Mouse (Mus musculus): Measurements from ENCODE around the gene Gpr179.

DNA sequence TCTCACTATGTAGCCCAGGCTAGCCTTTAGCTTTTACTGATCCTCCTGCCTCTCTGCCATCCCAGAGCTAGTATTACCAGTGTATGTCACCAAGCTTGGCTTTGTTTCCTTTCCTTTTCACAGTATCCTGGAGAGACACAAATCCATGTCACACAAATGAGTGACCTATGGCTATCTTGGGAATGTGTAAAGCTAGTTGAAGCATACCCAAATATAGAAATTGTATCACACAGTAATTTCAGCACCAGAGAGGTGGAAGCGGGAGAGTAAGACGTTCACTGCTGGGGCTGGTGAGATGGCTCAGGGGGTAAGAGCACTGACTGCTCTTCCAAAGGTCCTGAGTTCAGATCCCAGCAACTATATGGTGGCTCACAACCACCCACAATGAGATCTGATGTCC, 51.9 kb downstream of the Gpr179 start:
- TF ChIP-seq POLR2A (IDR thresholded peaks at IDR 0.05; ENCODE audit: extremely low read depth, insufficient read depth, low read length) (no peak), CTCF (IDR thresholded peaks at IDR 0.05; ENCODE audit: extremely low read depth, insufficient read depth, low read length) (no peak)
